Mouse (Mus musculus) common myeloid progenitor, adult 5-6 weeks (primary cell): Measurements from ENCODE around the gene Polr1a. TPM values are rescaled to one million over a fixed set of nuclear protein-coding genes. Genes with fewer than 3 reads are reported as not detected.
A peak's percentile ranks its signal among the peaks of the same experiment; 100 is the strongest.

Experiments
- ATAC-seq: replicated peaks from 2 replicates; pipeline ENCODE4 v1.8.0; 2016; ENCODE audit warnings: low read depth, mild to moderate bottlenecking, moderate TSS enrichment, inconsistent platforms; ENCODE audit not compliant: poor library complexity, severe bottlenecking
- total RNA-seq: library from RNA; stranded (forward); fragments of 200-1000, 187-1606 nt; gene quantifications from 2 replicates; pipeline ENCODE4 v1.2.3, GENCODE M21; 2017

Polr1a gene
- total RNA-seq, 1 experiment from 2014 or later, result 101 TPM

- no peak for ATAC-seq
Measured at GRCm38 (mm10) chr6:71945101-71945500, 36.2 kb downstream of the Polr1a start.

DNA sequence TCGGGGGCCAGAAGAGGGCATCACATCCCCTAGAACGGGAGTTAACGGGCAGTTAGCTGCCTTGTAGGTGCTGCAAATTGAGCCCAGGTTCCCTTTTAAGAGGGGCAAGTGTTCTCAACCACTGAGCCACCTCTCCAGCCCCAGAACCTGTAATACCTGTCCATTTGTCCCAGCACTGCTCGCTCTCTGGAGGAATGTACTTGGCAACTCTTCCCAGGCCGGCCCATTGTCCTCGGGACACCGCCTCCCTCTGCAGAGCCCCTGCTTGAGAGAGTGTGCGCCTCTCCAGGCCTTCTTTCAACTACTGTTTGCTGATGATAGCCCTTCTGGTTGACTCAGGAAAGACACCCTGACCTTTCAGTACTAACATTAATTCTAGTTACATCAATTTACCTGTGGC lies 37.3 kb downstream of the Polr1a start:
- ATAC-seq, result no peak

DNA sequence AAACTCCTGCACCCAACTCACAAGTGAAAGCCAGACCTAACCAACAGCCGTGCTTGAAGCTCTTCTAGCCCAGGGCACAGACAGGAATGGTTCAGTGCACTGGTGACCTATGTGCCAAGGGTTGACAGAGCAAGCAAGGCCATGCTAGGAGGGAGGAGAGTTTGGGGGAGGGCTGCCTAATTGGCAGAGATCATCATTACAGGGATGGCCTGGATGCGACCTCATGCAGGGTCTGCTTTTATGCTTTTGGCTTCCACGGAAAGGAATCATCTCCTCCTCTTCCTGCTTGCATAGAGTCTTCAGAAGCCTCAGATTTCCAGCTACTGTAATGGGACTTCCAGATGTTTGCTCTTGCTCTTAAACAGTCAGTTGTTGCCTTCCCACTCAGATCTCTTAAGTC lies 40.9 kb downstream of the Polr1a start:
- no peak for ATAC-seq

DNA sequence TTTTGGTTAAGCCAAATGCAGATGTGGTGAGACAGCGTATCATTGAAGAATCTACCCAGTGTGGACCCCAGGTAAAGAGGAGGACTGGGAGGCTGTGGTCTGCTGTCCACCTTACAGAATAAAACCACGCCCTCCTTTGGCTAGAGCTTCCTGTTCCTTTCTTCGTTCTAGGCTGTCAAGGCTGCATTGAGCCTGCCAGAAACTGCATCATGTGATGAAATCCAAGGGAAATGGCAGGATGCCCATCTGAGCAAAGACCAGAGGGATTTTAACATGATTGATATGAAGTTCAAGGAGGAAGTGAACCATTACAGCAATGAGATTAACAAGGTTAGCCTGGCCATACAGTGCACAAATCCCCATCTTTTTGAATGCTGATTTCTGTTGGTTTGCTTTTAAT lies 41.7 kb downstream of the Polr1a start:
- peak; percentile 72 for ATAC-seq

GRCm38 (mm10) chr6:71951192-71951591 lies 42.3 kb downstream of the Polr1a start:
- ATAC-seq, result no peak

DNA sequence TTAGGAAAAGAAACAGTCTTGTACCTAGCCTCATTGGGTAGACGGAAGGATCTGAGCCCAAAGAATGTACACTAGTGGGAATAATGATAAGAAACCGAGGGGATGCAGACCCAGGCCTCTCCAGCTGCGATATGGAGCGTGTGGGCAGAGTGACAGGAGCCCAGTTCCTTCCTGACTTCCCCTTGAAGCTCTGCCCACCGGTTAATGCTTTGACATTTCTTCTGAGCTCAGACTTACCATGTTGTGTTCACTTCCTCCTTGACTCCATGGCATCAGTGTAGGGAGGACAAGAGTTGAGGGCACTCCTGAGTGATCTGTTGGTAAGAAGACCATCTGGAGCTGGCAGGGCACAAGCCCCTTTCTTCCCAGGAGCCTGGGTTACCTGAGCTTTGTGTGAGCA lies 53.3 kb downstream of the Polr1a start:
- ATAC-seq, result peak; percentile 75

- peak; percentile 78 for ATAC-seq
Measured at GRCm38 (mm10) chr6:71962706-71963105, 53.9 kb downstream of the Polr1a start.

GRCm38 (mm10) chr6:71963561-71963960 lies 54.7 kb downstream of the Polr1a start:
- peak; percentile 42; the same call in 1 of the 2 replicates for ATAC-seq

GRCm38 (mm10) chr6:71966683-71967303 lies 57.9 kb downstream of the Polr1a start:
- ATAC-seq, result no peak

GRCm38 (mm10) chr6:71967847-71968246 lies 59.0 kb downstream of the Polr1a start:
- ATAC-seq, result no peak

GRCm38 (mm10) chr6:71969459-71969858 lies 60.6 kb downstream of the Polr1a start:
- ATAC-seq, result no peak

GRCm38 (mm10) chr6:71970154-71970553 lies 61.3 kb downstream of the Polr1a start:
- ATAC-seq, result no peak

- ATAC-seq, result no peak
Measured at GRCm38 (mm10) chr6:71976592-71976991, 67.7 kb downstream of the Polr1a start.

GRCm38 (mm10) chr6:71980165-71980564 lies 71.3 kb downstream of the Polr1a start:
- peak; percentile 50 for ATAC-seq

DNA sequence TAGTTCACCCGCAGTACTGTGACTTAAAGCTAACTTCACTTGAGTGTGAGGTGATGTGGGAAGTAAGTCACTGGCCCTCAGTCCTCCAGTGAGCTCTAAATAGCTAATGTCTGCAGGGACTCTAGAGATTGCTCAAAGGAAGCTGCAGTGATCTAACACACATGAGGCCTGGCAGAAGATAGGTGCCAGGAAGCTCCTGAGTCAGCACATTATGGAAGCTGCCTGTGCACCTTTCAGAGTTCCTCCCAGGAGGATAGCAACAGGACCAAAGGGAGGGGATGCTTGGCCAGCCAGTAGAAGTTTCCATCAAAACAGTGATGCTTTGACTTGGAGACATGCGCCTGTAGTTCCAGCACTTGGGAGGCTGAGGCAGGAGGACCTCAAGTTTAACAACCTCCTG lies 71.7 kb downstream of the Polr1a start:
- no peak for ATAC-seq

GRCm38 (mm10) chr6:71981450-71981849 lies 72.6 kb downstream of the Polr1a start:
- peak; percentile 84 for ATAC-seq

- no peak for ATAC-seq
Measured at GRCm38 (mm10) chr6:71985984-71986383, 77.1 kb downstream of the Polr1a start.

DNA sequence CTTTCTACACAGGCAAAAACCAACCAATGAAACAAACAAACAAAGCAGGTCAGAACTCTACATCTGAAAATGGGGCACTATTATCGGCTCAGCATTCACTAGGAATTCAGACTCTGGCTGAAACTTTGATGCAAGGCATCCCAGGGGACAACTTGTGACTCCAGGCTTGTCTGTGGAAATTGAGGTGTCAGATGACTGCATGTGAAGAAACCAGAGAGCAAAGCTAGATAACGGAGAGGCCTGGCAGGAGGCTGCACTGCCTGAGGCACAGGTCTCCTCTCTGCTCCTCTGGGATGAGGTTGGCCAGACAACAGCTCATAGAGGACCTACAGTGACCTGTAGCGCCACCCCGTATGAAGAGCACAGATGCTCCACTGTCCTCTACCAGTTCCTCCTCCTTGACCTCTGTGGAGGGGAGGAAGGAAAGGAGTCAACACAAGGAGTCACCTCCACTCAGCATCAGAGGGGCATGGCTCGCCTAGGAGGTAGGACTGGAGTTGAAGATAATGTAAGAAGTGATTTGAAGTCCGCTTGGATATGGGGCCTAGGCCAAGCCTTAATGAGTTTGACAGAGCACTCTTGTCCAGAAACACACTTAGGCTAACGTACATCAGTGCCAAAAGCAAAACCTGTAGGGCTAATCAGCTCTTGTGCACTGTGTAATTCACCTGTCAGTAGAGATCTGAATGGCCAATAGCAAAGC lies 78.8 kb downstream of the Polr1a start:
- ATAC-seq, result no peak

- peak; percentile 52 for ATAC-seq
Measured at GRCm38 (mm10) chr6:71989647-71990351, 80.9 kb downstream of the Polr1a start.

DNA sequence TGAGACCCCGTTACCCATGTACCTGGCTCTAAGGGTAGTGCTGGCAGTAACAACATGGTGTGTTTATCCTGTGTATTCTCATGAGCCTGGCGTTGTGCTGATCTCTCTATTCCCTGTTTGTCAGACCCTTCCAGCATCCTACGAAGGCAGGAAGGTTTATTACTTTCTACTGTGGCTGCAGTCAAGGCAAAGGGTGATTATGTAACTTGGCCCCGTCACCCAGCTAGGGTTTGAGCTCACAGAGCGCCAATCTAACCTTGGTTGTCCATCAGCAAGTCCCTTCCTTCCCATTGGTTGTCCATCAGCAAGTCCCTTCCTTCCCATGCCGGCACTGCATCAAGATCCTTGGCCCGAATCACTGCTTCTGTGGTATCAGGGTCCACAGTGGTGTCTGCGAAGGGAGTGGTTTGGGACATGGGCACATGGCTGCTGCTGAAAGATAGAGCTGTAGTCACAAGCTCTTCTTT lies 81.6 kb downstream of the Polr1a start:
- ATAC-seq, result 0 out of 2 replicates have a peak, but pooled peaks have one; percentile 33
